Mouse (Mus musculus) limb, embryonic 12.5 days (tissue): ENCODE results near the gene Pdcd1lg2. TPM values are rescaled to one million over a fixed set of nuclear protein-coding genes. Genes with fewer than 3 reads are reported as not detected.

Experiments
- ATAC-seq: fragments of 200-750 bp; cut with Nextera tagmentation; 2 replicates; pipeline ENCODE4 v1.8.0; 2017; ENCODE audit warnings: low read depth, moderate TSS enrichment; ENCODE audit not compliant: insufficient number of reproducible peaks, insufficient read depth, low FRiP score, low TSS enrichment
- H3K27ac ChIP-seq: fragments of 300-500 bp; sonication (generic); 2 replicates; pipeline ENCODE4 v1.5.1; 2016; ENCODE audit warnings: mild to moderate bottlenecking, moderate library complexity
- H3K27me3 ChIP-seq: fragments of 300-500 bp; sonication (generic); 2 replicates; pipeline ENCODE4 v1.6.1; 2016; ENCODE audit warnings: mild to moderate bottlenecking, moderate library complexity
- H3K36me3 ChIP-seq: fragments of 300-500 bp; sonication (generic); 2 replicates; pipeline ENCODE4 v1.6.1; 2016; ENCODE audit warnings: mild to moderate bottlenecking, moderate library complexity
- H3K4me1 ChIP-seq: fragments of 300-500 bp; sonication (generic); replicated peaks from 2 replicates; pipeline ENCODE4 v1.6.1; 2016
- H3K4me2 ChIP-seq: fragments of 300-500 bp; sonication (generic); 2 replicates; pipeline ENCODE4 v1.6.1; 2016; ENCODE audit warnings: mild to moderate bottlenecking, moderate library complexity
- H3K4me3 ChIP-seq: fragments of 300-500 bp; sonication (generic); replicated peaks from 2 replicates; pipeline ENCODE4 v1.5.1; 2016; ENCODE audit warnings: mild to moderate bottlenecking
- H3K9ac ChIP-seq: fragments of 300-500 bp; sonication (generic); replicated peaks from 2 replicates; pipeline ENCODE4 v1.6.1; 2016; ENCODE audit warnings: mild to moderate bottlenecking, moderate library complexity
- H3K9me3 ChIP-seq: fragments of 300-500 bp; sonication (generic); 2 replicates; pipeline ENCODE4 v1.6.1; 2016; ENCODE audit warnings: mild to moderate bottlenecking, moderate library complexity
- WGBS: fragments of 180-500 bp; shearing (Covaris S2); methylation state at CpG from one replicate; pipeline ENCODE4 v1.1.7; 2016; 5-methylcytosine and 5-hydroxymethylcytosine counted together
- polyA plus RNA-seq: library from polyadenylated mRNA; unstranded; fragments of >200 nt; fragmentation: Nextera tagmentation; extraction: Ambion mirVana; gene quantifications from 2 replicates; pipeline ENCODE4 v1.2.1, GENCODE M21; 2016

Gene Pdcd1lg2
- polyA plus RNA-seq, 1 experiment from 2014 or later = not detected

GRCm38 (mm10) chr19:29500333-29500732 lies 89.6 kb downstream of the Pdcd1lg2 start:
- Histone ChIP-seq H3K4me3 (no peak overlapping the region), H3K9me3 (no peaks in the 10 kb centered on the region), H3K4me1 (no peaks in the 10 kb centered on the region), H3K4me2 (no peak overlapping the region), H3K36me3 (no peaks in the 10 kb centered on the region), H3K27me3 (no peaks in the 10 kb centered on the region), H3K27ac (no peak overlapping the region), H3K9ac (no peak overlapping the region)
- 77% methylated on average over 1 of the region's 1 CpGs for WGBS
- no peak for ATAC-seq

GRCm38 (mm10) chr19:29501106-29501505 lies 90.4 kb downstream of the Pdcd1lg2 start:
- Histone ChIP-seq H3K4me1 (no peaks in the 10 kb centered on the region), H3K27me3 (no peaks in the 10 kb centered on the region), H3K36me3 (no peaks in the 10 kb centered on the region), H3K27ac (no peak overlapping the region), H3K4me3 (peak overlapping the region; percentile 11; the same call in 1 of the 2 replicates), H3K9me3 (0 out of 2 replicates have a peak, but pooled peaks cover 6% of the 10 kb centered on the region), H3K4me2 (peak overlapping the region; percentile 37), H3K9ac (no peak overlapping the region)
- ATAC-seq = no peak
- 61% methylated on average over 11 of the region's 11 CpGs for WGBS

GRCm38 (mm10) chr19:29501507-29501906 lies 90.8 kb downstream of the Pdcd1lg2 start:
- Histone ChIP-seq H3K4me1 (no peaks in the 10 kb centered on the region), H3K4me3 (no peak overlapping the region)
- ATAC-seq = no peak

GRCm38 (mm10) chr19:29504131-29504530 lies 93.4 kb downstream of the Pdcd1lg2 start:
- Histone ChIP-seq H3K9ac (no peak overlapping the region), H3K27ac (no peak overlapping the region), H3K4me3 (no peak overlapping the region), H3K27me3 (no peaks in the 10 kb centered on the region), H3K4me1 (no peaks in the 10 kb centered on the region), H3K36me3 (no peaks in the 10 kb centered on the region), H3K9me3 (0 out of 2 replicates have a peak, but pooled peaks cover 6% of the 10 kb centered on the region), H3K4me2 (no peak overlapping the region)
- ATAC-seq = no peak
- whole genome bisulfite sequencing = 80% methylated on average over 2 of the region's 2 CpGs

More at GRCm38 (mm10) chr19:29501507-29501906, 90.8 kb downstream of the Pdcd1lg2 start:
- no peaks in the 10 kb centered on the region for H3K36me3 ChIP-seq
- 0 out of 2 replicates have a peak, but pooled peaks cover 6% of the 10 kb centered on the region for H3K9me3 ChIP-seq
- H3K27me3 ChIP-seq = no peaks in the 10 kb centered on the region
- H3K27ac ChIP-seq = no peak overlapping the region
- no peak overlapping the region for H3K9ac ChIP-seq
- WGBS = 16% methylated on average over 6 of the region's 6 CpGs
- H3K4me2 ChIP-seq = no peak overlapping the region

GRCm38 (mm10) chr19:29505617-29506016 lies 94.9 kb downstream of the Pdcd1lg2 start:
- no peak overlapping the region for H3K4me2 ChIP-seq
- H3K4me3 ChIP-seq = no peak overlapping the region
- no peaks in the 10 kb centered on the region for H3K27me3 ChIP-seq
- H3K4me1 ChIP-seq = no peaks in the 10 kb centered on the region
- H3K36me3 ChIP-seq = no peaks in the 10 kb centered on the region
- no peak for ATAC-seq
- WGBS = 82% methylated on average over 7 of the region's 7 CpGs
- 0 out of 2 replicates have a peak, but pooled peaks cover 6% of the 10 kb centered on the region for H3K9me3 ChIP-seq
- H3K9ac ChIP-seq = no peak overlapping the region
- H3K27ac ChIP-seq = no peak overlapping the region

- H3K27me3 ChIP-seq = no peaks in the 10 kb centered on the region
- 0 out of 2 replicates have a peak, but pooled peaks cover 6% of the 10 kb centered on the region for H3K9me3 ChIP-seq
- no peak overlapping the region for H3K4me2 ChIP-seq
- no peaks in the 10 kb centered on the region for H3K36me3 ChIP-seq
- 86% methylated on average over 7 of the region's 7 CpGs for WGBS
- no peak overlapping the region for H3K4me3 ChIP-seq
- no peak overlapping the region for H3K9ac ChIP-seq
- ATAC-seq = no peak
- H3K4me1 ChIP-seq = no peaks in the 10 kb centered on the region
- H3K27ac ChIP-seq = no peak overlapping the region
These were observed 97.5 kb downstream of the Pdcd1lg2 start for GRCm38 (mm10) chr19:29508208-29508607.

GRCm38 (mm10) chr19:29509857-29510256 lies 99.1 kb downstream of the Pdcd1lg2 start:
- 92% methylated on average over 7 of the region's 7 CpGs for WGBS
- H3K27ac ChIP-seq = no peak overlapping the region
- H3K9ac ChIP-seq = no peak overlapping the region
- H3K9me3 ChIP-seq = peaks cover 12% of the 10 kb centered on the region
- no peak for ATAC-seq
- no peaks in the 10 kb centered on the region; the same call in 1 of the 2 replicates for H3K36me3 ChIP-seq
- no peaks in the 10 kb centered on the region for H3K4me1 ChIP-seq
- H3K4me3 ChIP-seq = no peak overlapping the region
- H3K4me2 ChIP-seq = no peak overlapping the region
- H3K27me3 ChIP-seq = no peaks in the 10 kb centered on the region

- Histone ChIP-seq H3K9ac (no peak overlapping the region), H3K36me3 (peaks cover 10% of the 10 kb centered on the region), H3K27ac (no peak overlapping the region), H3K27me3 (no peaks in the 10 kb centered on the region), H3K4me2 (no peak overlapping the region), H3K4me3 (no peak overlapping the region), H3K9me3 (peaks cover 6% of the 10 kb centered on the region), H3K4me1 (no peaks in the 10 kb centered on the region)
- 90% methylated on average over 2 of the region's 2 CpGs for WGBS
- ATAC-seq = no peak
These were observed 101.1 kb downstream of the Pdcd1lg2 start for GRCm38 (mm10) chr19:29511826-29512225.

GRCm38 (mm10) chr19:29513111-29513766 lies 102.5 kb downstream of the Pdcd1lg2 start:
- Histone ChIP-seq H3K4me3 (no peak overlapping the region), H3K36me3 (peaks cover 14% of the 10 kb centered on the region), H3K4me2 (no peak overlapping the region), H3K27ac (no peak overlapping the region), H3K27me3 (no peaks in the 10 kb centered on the region), H3K9ac (no peak overlapping the region), H3K4me1 (no peaks in the 10 kb centered on the region), H3K9me3 (peaks cover 6% of the 10 kb centered on the region)
- ATAC-seq = no peak
- WGBS = 53% methylated on average over 2 of the region's 2 CpGs

- Histone ChIP-seq H3K27ac (no peak overlapping the region), H3K9ac (no peak overlapping the region), H3K4me3 (no peak overlapping the region), H3K9me3 (peaks cover 6% of the 10 kb centered on the region), H3K27me3 (no peaks in the 10 kb centered on the region), H3K4me2 (no peak overlapping the region), H3K4me1 (no peaks in the 10 kb centered on the region), H3K36me3 (peaks cover 17% of the 10 kb centered on the region)
- ATAC-seq = no peak
- 95% methylated on average over 3 of the region's 3 CpGs for WGBS
These were observed 103.4 kb downstream of the Pdcd1lg2 start for GRCm38 (mm10) chr19:29514130-29514529.

GRCm38 (mm10) chr19:29515386-29515785 lies 104.7 kb downstream of the Pdcd1lg2 start:
- 93% methylated on average over 3 of the region's 3 CpGs for WGBS
- no peak for ATAC-seq

GRCm38 (mm10) chr19:29515991-29516390 lies 105.3 kb downstream of the Pdcd1lg2 start:
- Histone ChIP-seq H3K9me3 (peaks cover 6% of the 10 kb centered on the region), H3K27ac (no peak overlapping the region), H3K36me3 (peaks cover 17% of the 10 kb centered on the region), H3K27me3 (no peaks in the 10 kb centered on the region), H3K4me3 (no peak overlapping the region), H3K4me1 (0 out of 2 replicates have a peak, but pooled peaks cover 4% of the 10 kb centered on the region), H3K4me2 (no peak overlapping the region), H3K9ac (no peak overlapping the region)
- ATAC-seq = no peak
- WGBS = 75% methylated on average over 10 of the region's 10 CpGs

More at GRCm38 (mm10) chr19:29515386-29515785, 104.7 kb downstream of the Pdcd1lg2 start:
- Histone ChIP-seq H3K4me2 (no peak overlapping the region), H3K4me3 (no peak overlapping the region), H3K9me3 (peaks cover 6% of the 10 kb centered on the region), H3K4me1 (no peaks in the 10 kb centered on the region), H3K9ac (no peak overlapping the region), H3K27ac (no peak overlapping the region), H3K36me3 (peaks cover 17% of the 10 kb centered on the region), H3K27me3 (no peaks in the 10 kb centered on the region)
